Mouse (Mus musculus) heart, adult 2 months (tissue): Measurements from ENCODE around the gene Slc35c2. TPM values are rescaled to one million over a fixed set of nuclear protein-coding genes. Genes with fewer than 3 reads are reported as not detected.

Experiments
- DNase-seq, 2 experiments: peaks; one replicate each; pipeline ENCODE4 v3.0.0; 2021
- H3K27ac ChIP-seq: fragments of 200-600 bp; 2 replicates; pipeline ENCODE4 v1.8.1; 2022
- H3K27me3 ChIP-seq: fragments of 200-500 bp; 2 replicates; pipeline ENCODE4 v1.6.1; 2012; ENCODE audit warnings: mild to moderate bottlenecking, low read length, inconsistent platforms, mixed read lengths; ENCODE audit not compliant: control insufficient read depth, insufficient read depth
- H3K36me3 ChIP-seq: fragments of 200-500 bp; 2 replicates; pipeline ENCODE4 v1.6.1; 2012; ENCODE audit warnings: low read length, inconsistent platforms; ENCODE audit not compliant: control insufficient read depth, insufficient read depth
- H3K4me1 ChIP-seq: fragments of 200-500 bp; 2 replicates; pipeline ENCODE4 v1.6.1; 2011; ENCODE audit warnings: low read length; ENCODE audit not compliant: control insufficient read depth, insufficient read depth
- H3K4me3 ChIP-seq: fragments of 200-600 bp; 2 replicates; pipeline ENCODE4 v1.8.1; 2022
- H3K79me2 ChIP-seq: fragments of 200-500 bp; replicated peaks from 2 replicates; pipeline ENCODE4 v1.6.1; 2012; ENCODE audit warnings: mild to moderate bottlenecking, inconsistent platforms, low read length, moderate library complexity, mixed read lengths; ENCODE audit not compliant: control insufficient read depth, insufficient read depth
- H3K9ac ChIP-seq: fragments of 200-500 bp; 2 replicates; pipeline ENCODE4 v1.6.1; 2012; ENCODE audit warnings: low read depth, mild to moderate bottlenecking, control low read depth, inconsistent platforms, low read length, mixed read lengths
- CTCF ChIP-seq: fragments of 200-600 bp; IDR thresholded peaks from 2 replicates; pipeline ENCODE4 v1.8.1; 2022; ENCODE audit warnings: antibody characterized with exemption, mild to moderate bottlenecking, moderate library complexity
- EP300 ChIP-seq: fragments of 200-500 bp; IDR thresholded peaks from 2 replicates; pipeline ENCODE4 v1.6.1; 2011; ENCODE audit warnings: low read depth, low read length, control low read depth; ENCODE audit not compliant: insufficient read depth
- POLR2A ChIP-seq: fragments of 200-500 bp; IDR thresholded peaks from 2 replicates; pipeline ENCODE4 v1.6.1; 2011; ENCODE audit warnings: mild to moderate bottlenecking, low read depth, low read length, control low read depth; ENCODE audit not compliant: insufficient read depth
- WGBS: fragments of 180-500 bp; shearing (Covaris S2); methylation state at CpG from one replicate; pipeline ENCODE4 v1.1.7; 2018; 5-methylcytosine and 5-hydroxymethylcytosine counted together
- intact Hi-C: fragments of 180-260 bp; cut with DNase I; formaldehyde crosslinking; loops from one replicate; pipeline ENCODE4 v1.15.1; 2025
- long read RNA-seq: library from polyadenylated mRNA; stranded (forward); transcript quantifications from one replicate; pipeline ENCODE4 v2.0.0, GENCODE M21; 2021
- polyA plus RNA-seq: library from polyadenylated mRNA; depleted of rRNA; stranded (reverse); fragments of >200 nt; gene quantifications from 2 replicates; pipeline ENCODE4 v1.2.3, GENCODE M21; 2012; rRNA removed
- total RNA-seq, 2 experiments: library from RNA; stranded (reverse); gene quantifications; 2 replicates each; pipeline ENCODE4 v1.2.3; 2021

The Slc35c2 gene
- 10 to 100 TPM; 15.9 to 18.1 TPM for total RNA-seq
- polyA plus RNA-seq = 43.6 and 46.4 TPM in 2 replicates
- long read RNA-seq, transcript Slc35c2-204 (10 exons, 2,008 nt) = major isoform, 5 of 23 reads
- long read RNA-seq, partial matches to known transcripts = 9 of 23 reads
- long read RNA-seq, other reads (novel, unspliced or antisense) = 9 of 23 reads

- Histone ChIP-seq H3K4me3 (peak within 1 kb of the TSS; percentile 56), H3K27me3 (no peaks in the 10 kb centered on the region), H3K27ac (peak within 1 kb of the TSS; percentile 66), H3K79me2 (0 out of 2 replicates have a peak, but pooled peaks cover 2% of the 10 kb centered on the region), H3K9ac (peak within 1 kb of the TSS; percentile 88), H3K4me1 (peaks cover 12% of the 10 kb centered on the region), H3K36me3 (no peaks in the 10 kb centered on the region)
- TF ChIP-seq EP300 (no peak), POLR2A (peak; percentile 69), CTCF (peak; percentile 37)
- peak; percentile 92 to 96 for DNase-seq
- WGBS = under 1% methylated on average over 49 of the region's 49 CpGs
- intact Hi-C loops = loop anchor here (5.0 kb wide), 1 partner anchor 40 kb away; the partner anchor contains the start of gene Elmo2
Observed at GRCm38 (mm10) chr2:165287202-165287984, at the start of gene Slc35c2. Gene Slc35c2 (minus strand): TSS chr2:165287869.

DNA sequence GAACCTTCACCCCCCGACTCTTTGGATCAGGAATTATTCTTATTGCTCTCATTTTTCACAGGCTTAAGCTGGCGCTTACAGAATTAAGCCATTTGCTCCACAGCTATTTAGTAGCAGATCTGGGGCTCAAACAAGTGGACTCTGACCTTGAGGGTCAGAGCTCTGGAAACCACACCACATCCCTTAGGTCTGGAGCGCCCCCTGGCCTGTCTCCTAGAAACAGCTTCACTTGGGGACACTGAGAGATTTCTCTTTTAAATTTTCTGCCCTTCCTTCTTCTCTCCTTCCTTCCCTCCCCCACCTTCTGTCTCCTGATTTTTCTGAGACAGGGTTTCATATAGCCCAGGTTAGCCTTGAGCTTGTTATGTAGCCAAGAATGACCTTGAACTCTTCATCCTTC, 49.5 kb upstream of the Slc35c2 start:
- intact Hi-C loops = loop anchor here (1.0 kb wide), 2 partner anchors 104 to 262 kb away; no protein-coding TSS in a partner anchor
- peak in 1 of 2 experiments; percentile 71 for DNase-seq
- Histone ChIP-seq H3K79me2 (no peaks in the 10 kb centered on the region), H3K27me3 (no peaks in the 10 kb centered on the region), H3K36me3 (no peaks in the 10 kb centered on the region), H3K27ac (no peak overlapping the region), H3K4me3 (no peak overlapping the region), H3K4me1 (no peaks in the 10 kb centered on the region), H3K9ac (no peak overlapping the region)
- WGBS = 42% methylated on average over 3 of the region's 3 CpGs
- TF ChIP-seq EP300 (0 out of 2 replicates have a peak, but pooled peaks have one; percentile 26), CTCF (peak; percentile 80), POLR2A (no peak)

GRCm38 (mm10) chr2:165332610-165333210, 45.0 kb upstream of the Slc35c2 start:
- H3K36me3 ChIP-seq = no peaks in the 10 kb centered on the region
- WGBS = 49% methylated on average over 14 of the region's 14 CpGs
- intact Hi-C loops = no loop called here
- H3K4me1 ChIP-seq = no peaks in the 10 kb centered on the region
- DNase-seq = peak; percentile 33 to 66
- H3K79me2 ChIP-seq = no peaks in the 10 kb centered on the region
- no peak overlapping the region for H3K4me3 ChIP-seq
- no peaks in the 10 kb centered on the region for H3K27me3 ChIP-seq
- no peak overlapping the region for H3K27ac ChIP-seq
- no peak overlapping the region for H3K9ac ChIP-seq
- TF ChIP-seq CTCF = no peak
- no peak for TF ChIP-seq POLR2A
- TF ChIP-seq EP300 = no peak

DNA sequence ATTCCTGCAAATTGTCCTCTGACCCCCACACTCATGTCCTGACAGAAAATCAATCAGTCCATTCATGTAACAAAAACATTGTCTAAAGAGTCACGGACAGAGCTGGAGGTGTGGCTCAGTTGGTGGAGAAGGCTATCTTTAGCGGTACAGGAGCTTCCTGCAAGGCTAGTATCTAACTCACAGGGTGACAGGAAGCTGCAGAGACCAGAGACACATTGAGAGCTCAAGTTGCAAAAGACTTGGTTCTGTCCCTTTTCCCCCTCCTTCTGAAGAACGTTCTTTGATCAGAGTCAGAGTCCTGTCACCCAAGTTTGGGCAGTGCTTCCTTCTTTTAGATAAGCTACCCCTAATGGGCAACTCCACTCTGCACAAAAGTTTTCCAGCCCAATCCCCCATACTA, 42.0 kb upstream of the Slc35c2 start:
- 3% methylated on average over 3 of the region's 3 CpGs for WGBS
- Histone ChIP-seq H3K36me3 (no peaks in the 10 kb centered on the region), H3K9ac (no peak overlapping the region), H3K27me3 (no peaks in the 10 kb centered on the region), H3K79me2 (peaks cover 3% of the 10 kb centered on the region), H3K27ac (no peak overlapping the region), H3K4me1 (peaks cover 6% of the 10 kb centered on the region), H3K4me3 (no peak overlapping the region)
- no peak for TF ChIP-seq POLR2A
- no peak for TF ChIP-seq EP300
- TF ChIP-seq CTCF = no peak
- intact Hi-C loops = loop anchor here (5.0 kb wide), 1 partner anchor 42 kb away; the partner anchor contains the start of gene Slc35c2
- DNase-seq = no peak

- no peak overlapping the region for H3K9ac ChIP-seq
- H3K4me3 ChIP-seq = no peak overlapping the region
- DNase-seq = no peak
- peaks cover 8% of the 10 kb centered on the region for H3K4me1 ChIP-seq
- H3K79me2 ChIP-seq = peaks cover 3% of the 10 kb centered on the region
- intact Hi-C loops = loop anchor here (5.0 kb wide), 1 partner anchor 41 kb away; the partner anchor contains the start of gene Slc35c2
- no peaks in the 10 kb centered on the region for H3K36me3 ChIP-seq
- TF ChIP-seq EP300 = no peak
- TF ChIP-seq POLR2A = no peak
- TF ChIP-seq CTCF = no peak
- H3K27ac ChIP-seq = no peak overlapping the region
- WGBS = 65% methylated on average over 5 of the region's 5 CpGs
- H3K27me3 ChIP-seq = no peaks in the 10 kb centered on the region
Observed at GRCm38 (mm10) chr2:165328746-165329145, 41.1 kb upstream of the Slc35c2 start.
